Mouse (Mus musculus) erythroblast, embryonic 14.5 days (primary cell): Measurements from ENCODE around the gene Cfap57.

ENCODE experiments used
- GATA1 ChIP-seq: IDR thresholded peaks from 2 replicates; pipeline ENCODE4 v1.6.1; 2012; ENCODE audit warnings: low read length, inconsistent platforms, mixed read lengths
- TAL1 ChIP-seq: IDR thresholded peaks from 3 replicates; pipeline ENCODE4 v1.6.1; 2012; ENCODE audit warnings: low read length, inconsistent platforms, mixed read lengths

- TF ChIP-seq TAL1 (no peak), GATA1 (no peak)
Measured at GRCm38 (mm10) chr4:118609836-118610235, 10.7 kb downstream of the Cfap57 start.
